Mouse (Mus musculus): ENCODE data around the gene Hoxd8. TPM values are rescaled to one million over a fixed set of nuclear protein-coding genes. Genes with fewer than 3 reads are reported as not detected.

Gene Hoxd8
- total RNA-seq, 2 experiments from 2014 or later, result not detected

- TF ChIP-seq CTCF (conservative IDR thresholded peaks at IDR 0.05), result no peak
- DNase-seq (ENCODE audit: low spot score in 2 of 2), result no peak
- no peak overlapping the region for H3K4me3 ChIP-seq
- no peak overlapping the region for H3K27ac ChIP-seq
Measured at GRCm38 (mm10) chr2:74724244-74725015, 20.0 kb downstream of the Hoxd8 start.

GRCm38 (mm10) chr2:74725171-74725570 is 20.8 kb downstream of the Hoxd8 start:
- Histone ChIP-seq H3K4me3 (no peak overlapping the region), H3K27ac (no peak overlapping the region)
- no peak for TF ChIP-seq CTCF (conservative IDR thresholded peaks at IDR 0.05)
- no peak for DNase-seq (ENCODE audit: low spot score in 2 of 2)

- H3K27ac ChIP-seq, result no peak within 1 kb of the TSS
- DNase-seq (ENCODE audit: low spot score in 2 of 2), result no peak
- no peak for TF ChIP-seq CTCF (conservative IDR thresholded peaks at IDR 0.05)
- H3K4me3 ChIP-seq, result no peak within 1 kb of the TSS
Measured at GRCm38 (mm10) chr2:74726551-74726950, 22.1 kb downstream of the Hoxd8 start, which contains the start of gene Gm28230. Gene Gm28230 (plus strand): TSS chr2:74726728.

GRCm38 (mm10) chr2:74726973-74727639 is 22.7 kb downstream of the Hoxd8 start:
- no peak for TF ChIP-seq CTCF (conservative IDR thresholded peaks at IDR 0.05)
- Histone ChIP-seq H3K4me3 (no peak overlapping the region), H3K27ac (no peak overlapping the region)
- DNase-seq (ENCODE audit: low spot score in 2 of 2), result no peak

- no peak for DNase-seq (ENCODE audit: low spot score in 2 of 2)
- Histone ChIP-seq H3K4me3 (no peak overlapping the region), H3K27ac (no peak overlapping the region)
- no peak for TF ChIP-seq CTCF (conservative IDR thresholded peaks at IDR 0.05)
Measured at GRCm38 (mm10) chr2:74727640-74728302, 23.4 kb downstream of the Hoxd8 start.

- Histone ChIP-seq H3K4me3 (no peak overlapping the region), H3K27ac (no peak overlapping the region)
- no peak for TF ChIP-seq CTCF (conservative IDR thresholded peaks at IDR 0.05)
- no peak for DNase-seq (ENCODE audit: low spot score in 2 of 2)
Measured at GRCm38 (mm10) chr2:74728303-74728680, 23.9 kb downstream of the Hoxd8 start.

GRCm38 (mm10) chr2:74730331-74730730 is 25.9 kb downstream of the Hoxd8 start:
- no peak for DNase-seq (ENCODE audit: low spot score in 2 of 2)
- H3K4me3 ChIP-seq, result no peak overlapping the region
- TF ChIP-seq CTCF (conservative IDR thresholded peaks at IDR 0.05), result no peak
- H3K27ac ChIP-seq, result no peak overlapping the region

GRCm38 (mm10) chr2:74731055-74731454 is 26.6 kb downstream of the Hoxd8 start:
- no peak for TF ChIP-seq CTCF (conservative IDR thresholded peaks at IDR 0.05)
- Histone ChIP-seq H3K27ac (no peak overlapping the region), H3K4me3 (no peak overlapping the region)
- no peak for DNase-seq (ENCODE audit: low spot score in 2 of 2)

GRCm38 (mm10) chr2:74731799-74732512 is 27.5 kb downstream of the Hoxd8 start:
- DNase-seq (ENCODE audit: low spot score in 2 of 2), result no peak
- H3K27ac ChIP-seq, result no peak overlapping the region
- H3K4me3 ChIP-seq, result no peak overlapping the region
- TF ChIP-seq CTCF (conservative IDR thresholded peaks at IDR 0.05), result no peak

GRCm38 (mm10) chr2:74732513-74733316 is 28.3 kb downstream of the Hoxd8 start:
- Histone ChIP-seq H3K4me3 (no peak overlapping the region), H3K27ac (no peak overlapping the region)
- TF ChIP-seq CTCF (conservative IDR thresholded peaks at IDR 0.05), result no peak
- DNase-seq (ENCODE audit: low spot score in 2 of 2), result no peak

- no peak overlapping the region for H3K4me3 ChIP-seq
- no peak for DNase-seq (ENCODE audit: low spot score in 2 of 2)
- TF ChIP-seq CTCF (conservative IDR thresholded peaks at IDR 0.05), result no peak
- no peak overlapping the region for H3K27ac ChIP-seq
Measured at GRCm38 (mm10) chr2:74733317-74733661, 28.9 kb downstream of the Hoxd8 start.

- DNase-seq (ENCODE audit: low spot score in 2 of 2), result no peak
- H3K4me3 ChIP-seq, result no peak overlapping the region
- no peak overlapping the region for H3K27ac ChIP-seq
- no peak for TF ChIP-seq CTCF (conservative IDR thresholded peaks at IDR 0.05)
Measured at GRCm38 (mm10) chr2:74733765-74734164, 29.4 kb downstream of the Hoxd8 start.

Data from layer of hippocampus, adult 2 months (tissue).